Mouse (Mus musculus) embryonic facial prominence, embryonic 13.5 days (tissue): ENCODE measurements around the gene Parp14. TPM values are rescaled to one million over a fixed set of nuclear protein-coding genes. Genes with fewer than 3 reads are reported as not detected.

Source experiments
- ATAC-seq: fragments of 200-750 bp; cut with Nextera tagmentation; 2 replicates; pipeline ENCODE4 v1.8.0; 2017; ENCODE audit warnings: low read depth; ENCODE audit not compliant: insufficient number of reproducible peaks, insufficient read depth, low FRiP score, low TSS enrichment
- H3K27ac ChIP-seq: fragments of 300-500 bp; sonication (generic); 2 replicates; pipeline ENCODE4 v1.5.1; 2015; ENCODE audit warnings: moderate library complexity, mild to moderate bottlenecking, inconsistent platforms
- H3K27me3 ChIP-seq: fragments of 300-500 bp; sonication (generic); 2 replicates; pipeline ENCODE4 v1.6.1; 2015; ENCODE audit warnings: mild to moderate bottlenecking, inconsistent platforms
- H3K36me3 ChIP-seq: fragments of 300-500 bp; sonication (generic); 2 replicates; pipeline ENCODE4 v1.6.1; 2015; ENCODE audit warnings: mild to moderate bottlenecking, inconsistent platforms
- H3K4me1 ChIP-seq: fragments of 300-500 bp; sonication (generic); 2 replicates; pipeline ENCODE4 v1.6.1; 2015; ENCODE audit warnings: inconsistent platforms
- H3K4me2 ChIP-seq: fragments of 300-500 bp; sonication (generic); 2 replicates; pipeline ENCODE4 v1.6.1; 2015; ENCODE audit warnings: moderate library complexity, mild to moderate bottlenecking, inconsistent platforms
- H3K4me3 ChIP-seq: fragments of 300-500 bp; sonication (generic); 2 replicates; pipeline ENCODE4 v1.5.1; 2015; ENCODE audit warnings: mild to moderate bottlenecking, inconsistent platforms
- H3K9ac ChIP-seq: fragments of 300-500 bp; sonication (generic); 2 replicates; pipeline ENCODE4 v1.6.1; 2015; ENCODE audit warnings: mild to moderate bottlenecking, inconsistent platforms
- H3K9me3 ChIP-seq: fragments of 300-500 bp; sonication (generic); 2 replicates; pipeline ENCODE4 v1.6.1; 2016; ENCODE audit warnings: inconsistent platforms
- WGBS: fragments of 180-500 bp; shearing (Covaris S2); methylation state at CpG from one replicate; pipeline ENCODE4 v1.1.7; 2015; ENCODE audit warnings: mixed read lengths; 5-methylcytosine and 5-hydroxymethylcytosine counted together
- polyA plus RNA-seq: library from polyadenylated mRNA; unstranded; fragments of >200 nt; fragmentation: Nextera tagmentation; extraction: Ambion mirVana; gene quantifications from 2 replicates; pipeline ENCODE4 v1.2.1, GENCODE M21; 2015

Gene Parp14
- polyA plus RNA-seq, 1 experiment from 2014 or later: 0.55 TPM

DNA sequence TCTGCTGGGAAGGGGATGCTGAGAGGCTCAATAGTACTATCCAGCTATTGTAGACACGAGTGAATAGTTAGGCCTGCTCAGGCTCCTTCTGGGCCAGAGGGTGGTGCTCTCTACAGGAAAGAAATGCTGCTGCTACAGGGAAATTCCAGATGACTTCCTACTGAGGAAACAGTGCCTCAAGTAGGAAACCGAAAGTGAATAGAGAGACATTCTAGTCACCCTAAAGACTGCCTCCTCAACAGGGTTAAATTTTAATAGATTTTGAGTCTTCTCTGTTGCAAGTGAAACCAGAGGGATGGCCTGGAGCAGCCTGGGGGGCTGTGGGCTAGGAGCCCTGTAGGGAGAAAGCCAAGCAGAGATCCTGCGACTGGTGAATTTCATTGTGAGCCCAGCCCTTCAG is 2.2 kb downstream of the Parp14 start:
- H3K9ac ChIP-seq: no peak overlapping the region
- no peak for ATAC-seq
- H3K4me2 ChIP-seq: 0 out of 2 replicates have a peak overlapping the region, but pooled peaks have one; percentile 11
- H3K27me3 ChIP-seq: peaks cover 38% of the 10 kb centered on the region
- no peaks in the 10 kb centered on the region for H3K36me3 ChIP-seq
- H3K9me3 ChIP-seq: no peaks in the 10 kb centered on the region
- no peak overlapping the region for H3K4me3 ChIP-seq
- H3K27ac ChIP-seq: no peak overlapping the region
- WGBS: 35% methylated on average over 3 of the region's 3 CpGs
- H3K4me1 ChIP-seq: peaks cover 10% of the 10 kb centered on the region

DNA sequence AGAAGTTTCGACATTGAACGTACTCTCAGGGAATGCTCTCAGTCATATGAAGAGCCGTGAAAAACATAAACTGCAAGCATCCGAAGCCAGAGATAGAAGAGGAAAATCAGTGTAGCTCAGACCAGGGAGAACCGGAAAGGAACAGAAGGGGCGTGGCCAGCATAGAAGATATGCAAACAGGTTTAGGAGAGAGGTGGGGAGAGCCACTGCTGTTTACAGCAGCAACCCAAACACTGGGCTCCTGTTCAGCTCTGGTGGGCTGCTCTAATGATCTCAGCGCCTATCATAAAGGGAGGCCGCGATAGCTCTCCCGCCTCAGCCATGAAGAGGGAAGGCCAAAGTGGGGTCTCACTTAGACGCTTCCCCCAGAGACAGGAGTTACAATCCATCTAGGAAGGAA is 3.6 kb downstream of the Parp14 start:
- peaks cover 10% of the 10 kb centered on the region for H3K4me1 ChIP-seq
- no peak overlapping the region for H3K4me2 ChIP-seq
- H3K27ac ChIP-seq: no peak overlapping the region
- no peaks in the 10 kb centered on the region for H3K36me3 ChIP-seq
- H3K9ac ChIP-seq: no peak overlapping the region
- H3K4me3 ChIP-seq: no peak overlapping the region
- peaks cover 34% of the 10 kb centered on the region for H3K27me3 ChIP-seq
- WGBS: 80% methylated on average over 11 of the region's 11 CpGs
- no peaks in the 10 kb centered on the region for H3K9me3 ChIP-seq
- ATAC-seq: no peak

DNA sequence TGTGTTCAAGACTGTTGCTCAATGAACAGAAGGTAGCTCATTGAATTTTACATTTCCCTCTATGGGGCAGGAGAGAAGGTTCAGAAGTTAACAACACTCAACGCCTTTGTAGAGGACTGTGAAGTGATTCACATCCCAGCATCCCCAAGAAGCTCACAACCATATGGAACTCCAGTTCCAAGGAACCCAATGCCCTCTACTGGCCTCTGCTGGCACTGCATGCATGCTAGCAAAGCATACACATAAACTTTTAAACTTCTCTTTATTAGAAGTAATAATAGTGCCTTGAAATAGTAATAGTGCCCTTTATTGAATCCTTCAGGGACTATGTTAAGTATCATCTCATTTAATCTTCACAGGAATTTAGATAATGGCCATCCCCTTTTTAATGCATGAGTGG is 9.3 kb downstream of the Parp14 start:
- 98% methylated on average over 1 of the region's 1 CpGs for WGBS
- no peaks in the 10 kb centered on the region for H3K4me1 ChIP-seq
- no peak overlapping the region for H3K9ac ChIP-seq
- H3K9me3 ChIP-seq: peaks cover 5% of the 10 kb centered on the region; the same call in 1 of the 2 replicates
- no peak overlapping the region for H3K4me2 ChIP-seq
- H3K27ac ChIP-seq: no peak overlapping the region
- no peak overlapping the region for H3K4me3 ChIP-seq
- H3K27me3 ChIP-seq: peaks cover 4% of the 10 kb centered on the region; the same call in 1 of the 2 replicates
- no peak for ATAC-seq
- no peaks in the 10 kb centered on the region for H3K36me3 ChIP-seq

DNA sequence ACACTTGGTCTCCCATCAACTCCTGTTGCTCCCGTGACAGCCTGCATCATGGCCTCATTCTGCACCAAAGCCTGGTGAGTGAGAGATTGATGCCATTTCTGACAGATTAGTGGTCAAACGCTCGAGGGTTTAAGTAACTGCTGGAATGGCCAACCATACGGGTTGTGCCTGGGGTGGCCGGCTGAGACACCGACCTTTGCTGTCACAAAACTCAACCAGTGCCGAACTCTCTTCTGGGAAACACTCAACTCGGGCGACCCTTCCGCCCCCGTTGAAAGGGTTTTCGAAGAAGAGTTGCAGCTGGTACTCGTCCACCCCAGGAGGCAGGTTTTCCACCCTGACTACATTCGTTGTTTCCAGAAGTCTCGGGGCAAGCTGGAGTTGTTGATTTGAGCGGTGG is 11.1 kb downstream of the Parp14 start:
- no peak overlapping the region for H3K9ac ChIP-seq
- H3K4me2 ChIP-seq: no peak overlapping the region
- H3K9me3 ChIP-seq: peaks cover 5% of the 10 kb centered on the region; the same call in 1 of the 2 replicates
- H3K27me3 ChIP-seq: peaks cover 4% of the 10 kb centered on the region; the same call in 1 of the 2 replicates
- H3K27ac ChIP-seq: no peak overlapping the region
- H3K4me1 ChIP-seq: no peaks in the 10 kb centered on the region
- no peaks in the 10 kb centered on the region for H3K36me3 ChIP-seq
- ATAC-seq: no peak
- WGBS: 86% methylated on average over 16 of the region's 16 CpGs
- no peak overlapping the region for H3K4me3 ChIP-seq

DNA sequence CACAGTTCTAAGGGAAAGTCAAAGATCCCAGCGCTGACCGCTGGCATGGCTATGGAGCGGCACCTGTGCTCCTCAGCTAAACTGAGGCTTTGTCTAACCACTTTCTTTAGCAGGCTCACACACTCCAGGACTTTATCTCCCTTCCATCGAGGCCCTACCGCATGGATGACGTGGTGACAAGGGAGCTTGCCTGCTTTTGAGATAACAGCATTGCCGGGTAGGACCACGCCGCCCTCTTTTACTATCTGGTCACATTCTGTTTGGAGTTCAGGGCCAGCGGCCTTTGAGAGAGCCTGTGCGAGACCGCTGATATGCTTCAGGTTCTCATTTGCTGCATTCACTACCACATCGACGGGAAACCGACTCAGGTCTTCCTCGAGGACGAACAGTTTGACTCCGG is 14.6 kb downstream of the Parp14 start:
- H3K9me3 ChIP-seq: peaks cover 3% of the 10 kb centered on the region; the same call in 1 of the 2 replicates
- H3K9ac ChIP-seq: no peak overlapping the region
- no peak overlapping the region for H3K4me3 ChIP-seq
- no peak overlapping the region for H3K4me2 ChIP-seq
- ATAC-seq: no peak
- H3K27ac ChIP-seq: no peak overlapping the region
- H3K4me1 ChIP-seq: no peaks in the 10 kb centered on the region
- WGBS: 93% methylated on average over 18 of the region's 18 CpGs
- H3K36me3 ChIP-seq: no peaks in the 10 kb centered on the region
- H3K27me3 ChIP-seq: no peaks in the 10 kb centered on the region

DNA sequence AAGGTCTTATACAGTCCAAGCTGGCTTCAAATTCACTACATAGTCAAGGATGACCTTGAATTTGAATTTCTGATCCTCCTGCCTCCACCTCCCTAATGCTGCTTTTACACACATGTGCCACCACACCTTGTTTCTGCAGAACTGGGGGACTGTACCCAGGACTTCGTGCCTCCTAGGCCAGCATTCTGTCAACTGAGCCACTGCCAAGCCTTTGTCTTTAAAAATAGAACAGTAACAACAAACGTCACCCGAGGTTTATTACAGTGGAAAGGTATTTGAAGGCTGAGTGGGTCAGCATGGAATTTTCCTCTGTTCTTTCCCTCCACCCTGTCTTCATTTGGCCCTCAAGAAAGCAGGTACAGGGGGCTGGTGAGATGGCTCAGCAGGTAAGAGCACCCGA is 15.5 kb downstream of the Parp14 start:
- H3K9ac ChIP-seq: no peak overlapping the region
- H3K4me1 ChIP-seq: no peaks in the 10 kb centered on the region
- no peak overlapping the region for H3K4me3 ChIP-seq
- ATAC-seq: no peak
- WGBS: 79% methylated on average over 4 of the region's 4 CpGs
- H3K27me3 ChIP-seq: no peaks in the 10 kb centered on the region
- H3K4me2 ChIP-seq: no peak overlapping the region
- no peak overlapping the region for H3K27ac ChIP-seq
- no peaks in the 10 kb centered on the region for H3K36me3 ChIP-seq
- no peaks in the 10 kb centered on the region for H3K9me3 ChIP-seq

DNA sequence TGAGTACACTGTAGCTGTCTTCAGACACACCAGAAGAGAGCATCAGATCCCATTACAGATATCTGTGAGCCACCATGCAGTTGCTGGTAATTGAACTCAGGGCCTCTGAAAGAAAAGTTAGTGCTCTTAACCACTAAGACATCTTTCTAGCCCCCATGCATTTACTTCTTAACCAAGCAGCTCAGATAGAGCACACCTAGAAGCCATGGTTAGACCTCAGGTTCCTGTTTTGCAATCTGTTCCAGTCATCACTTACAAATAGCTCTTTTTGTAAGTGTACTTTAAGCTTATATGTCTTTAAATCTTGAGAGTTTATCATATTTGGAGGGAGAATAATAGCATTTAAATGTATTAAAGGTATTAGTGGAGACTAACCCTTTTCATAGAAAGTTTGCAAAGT is 24.2 kb downstream of the Parp14 start:
- Histone ChIP-seq H3K4me1 (no peaks in the 10 kb centered on the region), H3K36me3 (no peaks in the 10 kb centered on the region), H3K27ac (no peak overlapping the region), H3K9me3 (no peaks in the 10 kb centered on the region), H3K27me3 (no peaks in the 10 kb centered on the region), H3K4me3 (no peak overlapping the region), H3K4me2 (no peak overlapping the region), H3K9ac (no peak overlapping the region)
- ATAC-seq: no peak

DNA sequence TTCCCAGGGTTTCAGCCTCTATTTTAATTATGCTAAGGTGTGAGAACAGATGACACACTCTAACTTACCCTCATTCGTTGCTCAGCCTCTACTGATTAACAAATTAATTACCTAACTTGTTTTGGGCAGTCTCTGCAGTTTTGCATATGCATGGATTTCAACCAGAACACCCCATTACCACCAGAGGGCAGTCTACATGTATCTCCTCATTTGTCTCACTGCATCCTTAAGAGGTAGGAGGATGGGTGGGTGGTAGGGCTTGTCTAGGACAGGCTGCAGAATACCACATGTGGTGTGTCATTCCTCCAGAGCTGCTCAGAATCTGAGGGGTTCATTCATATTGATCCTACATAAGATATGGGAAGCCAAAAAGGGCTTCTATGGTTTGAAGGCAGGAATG is 31.7 kb downstream of the Parp14 start:
- Histone ChIP-seq H3K4me1 (no peaks in the 10 kb centered on the region), H3K27me3 (no peaks in the 10 kb centered on the region), H3K9ac (no peak overlapping the region), H3K27ac (no peak overlapping the region), H3K4me3 (no peak overlapping the region), H3K36me3 (no peaks in the 10 kb centered on the region), H3K4me2 (no peak overlapping the region), H3K9me3 (no peaks in the 10 kb centered on the region)
- 33% methylated on average over 1 of the region's 1 CpGs for WGBS
- no peak for ATAC-seq

DNA sequence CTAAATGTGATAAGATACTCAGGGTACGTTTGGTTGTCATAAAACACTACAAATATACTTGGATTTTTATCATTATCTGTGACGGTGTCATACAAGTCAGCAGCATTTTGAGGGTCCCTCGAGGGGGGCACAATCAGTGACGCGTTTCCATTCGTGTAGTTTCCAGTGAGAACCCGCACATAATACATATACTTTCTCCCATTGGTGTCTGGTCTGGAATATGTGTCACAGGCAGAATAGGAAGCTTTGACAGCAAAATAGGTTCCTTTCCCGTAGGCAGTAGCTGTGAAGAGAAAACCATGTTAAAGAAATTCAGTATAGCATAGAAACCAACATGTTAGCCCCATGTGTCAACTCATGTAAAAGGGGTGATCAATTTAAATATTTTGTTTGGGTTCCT is 36.7 kb downstream of the Parp14 start:
- H3K27ac ChIP-seq: no peak overlapping the region
- H3K4me1 ChIP-seq: no peaks in the 10 kb centered on the region
- H3K36me3 ChIP-seq: no peaks in the 10 kb centered on the region
- H3K4me3 ChIP-seq: no peak overlapping the region
- 88% methylated on average over 8 of the region's 8 CpGs for WGBS
- no peak for ATAC-seq
- H3K27me3 ChIP-seq: no peaks in the 10 kb centered on the region
- H3K4me2 ChIP-seq: no peak overlapping the region
- H3K9ac ChIP-seq: no peak overlapping the region
- no peaks in the 10 kb centered on the region for H3K9me3 ChIP-seq

DNA sequence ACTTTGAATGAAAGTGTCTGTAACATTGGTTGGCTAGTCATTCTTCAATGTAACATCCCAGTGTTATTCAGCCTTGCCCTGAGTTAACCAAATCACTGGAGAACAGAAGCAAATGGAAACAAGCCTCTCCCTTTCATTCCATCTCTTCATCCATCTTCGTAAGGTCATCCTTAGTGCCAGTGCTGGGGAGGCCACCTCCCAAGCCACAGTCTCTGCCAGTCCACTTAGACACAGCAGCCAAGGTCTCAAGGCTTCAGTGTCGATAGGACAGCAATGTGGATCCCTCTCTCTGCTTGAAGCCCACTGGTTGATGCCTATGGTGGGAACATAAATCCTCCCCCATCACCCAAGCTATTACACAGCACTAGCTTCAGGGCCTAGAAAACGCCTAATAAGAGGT is 38.4 kb downstream of the Parp14 start:
- Histone ChIP-seq H3K4me1 (no peaks in the 10 kb centered on the region), H3K27me3 (no peaks in the 10 kb centered on the region), H3K9me3 (no peaks in the 10 kb centered on the region), H3K4me2 (no peak overlapping the region), H3K27ac (no peak overlapping the region), H3K9ac (no peak overlapping the region), H3K4me3 (no peak overlapping the region), H3K36me3 (peaks cover 3% of the 10 kb centered on the region; the same call in 1 of the 2 replicates)
- WGBS: 79% methylated on average over 3 of the region's 3 CpGs
- no peak for ATAC-seq

DNA sequence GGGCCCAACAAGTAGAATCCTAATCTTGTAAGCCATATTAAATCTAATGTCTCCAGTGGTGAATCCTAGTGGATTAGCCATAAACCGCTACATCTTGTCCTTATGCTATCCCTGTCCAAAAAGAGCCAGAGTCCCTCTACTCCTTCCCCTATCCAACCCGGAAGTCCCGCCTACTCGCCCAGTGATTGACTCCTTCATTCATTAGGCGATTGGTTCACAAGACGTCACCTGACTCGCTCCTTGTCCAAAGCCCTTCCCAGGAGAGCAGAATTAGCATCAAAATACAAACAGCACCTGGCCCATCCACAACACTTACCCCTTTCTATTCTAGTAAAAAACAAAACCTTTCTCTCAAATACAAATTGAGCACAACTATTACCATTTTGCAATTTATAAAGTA is 41.3 kb downstream of the Parp14 start:
- Histone ChIP-seq H3K27ac (no peak overlapping the region), H3K4me3 (no peak overlapping the region), H3K4me2 (no peak overlapping the region), H3K9me3 (no peaks in the 10 kb centered on the region), H3K9ac (no peak overlapping the region), H3K36me3 (peaks cover 29% of the 10 kb centered on the region), H3K4me1 (no peaks in the 10 kb centered on the region), H3K27me3 (no peaks in the 10 kb centered on the region)
- WGBS: 23% methylated on average over 7 of the region's 7 CpGs
- ATAC-seq: no peak

DNA sequence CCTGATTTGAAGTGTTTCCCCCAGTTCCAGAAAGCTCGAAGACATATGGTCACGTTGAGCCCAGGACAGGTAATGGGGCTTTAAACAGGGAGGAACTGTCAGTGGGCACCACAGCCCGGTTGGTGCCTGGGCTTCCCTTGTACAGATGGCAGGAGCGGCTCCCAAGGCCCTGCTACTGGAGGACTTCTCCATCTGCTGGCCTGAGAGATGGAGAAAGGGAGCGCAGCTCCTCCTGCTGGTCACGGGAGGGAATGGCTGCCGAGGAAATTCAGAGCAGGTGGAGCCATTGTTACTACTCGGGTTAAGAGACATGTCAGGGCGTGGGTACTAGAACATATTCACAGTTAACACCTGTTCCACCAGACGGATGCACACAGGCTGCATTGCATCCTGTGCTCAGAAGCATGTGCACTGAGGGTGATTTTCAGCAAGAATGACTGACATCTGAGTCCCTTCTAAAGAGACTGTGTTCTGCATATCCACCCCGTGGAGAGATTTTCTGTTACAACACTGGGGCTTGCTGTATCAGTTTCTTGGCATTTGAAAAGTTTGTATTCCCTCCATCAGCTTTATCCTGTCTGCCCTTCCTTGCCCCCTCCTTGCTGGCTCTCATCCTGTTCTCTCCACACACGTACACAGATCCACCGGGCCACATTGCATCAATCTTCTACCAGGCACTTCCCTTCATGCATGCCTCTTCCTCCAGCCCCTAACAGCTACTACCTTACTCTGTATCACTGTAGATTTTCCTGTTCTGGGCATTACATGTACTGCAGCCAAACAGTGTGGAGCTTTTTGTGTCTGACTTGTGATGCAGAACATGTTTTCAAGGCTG is 53.9 kb downstream of the Parp14 start:
- H3K9me3 ChIP-seq: no peaks in the 10 kb centered on the region
- H3K27ac ChIP-seq: no peak overlapping the region
- 0 out of 2 replicates have a peak, but pooled peaks have one; percentile 59 for ATAC-seq
- peaks cover 12% of the 10 kb centered on the region for H3K4me1 ChIP-seq
- H3K4me2 ChIP-seq: no peak overlapping the region
- 40% methylated on average over 13 of the region's 13 CpGs for WGBS
- no peak overlapping the region for H3K4me3 ChIP-seq
- peaks cover 31% of the 10 kb centered on the region for H3K36me3 ChIP-seq
- H3K27me3 ChIP-seq: no peaks in the 10 kb centered on the region
- H3K9ac ChIP-seq: no peak overlapping the region
